Mouse (Mus musculus): ENCODE measurements around the gene Timeless.
A peak's percentile ranks its signal among the peaks of the same experiment; 100 is the strongest.

DNA sequence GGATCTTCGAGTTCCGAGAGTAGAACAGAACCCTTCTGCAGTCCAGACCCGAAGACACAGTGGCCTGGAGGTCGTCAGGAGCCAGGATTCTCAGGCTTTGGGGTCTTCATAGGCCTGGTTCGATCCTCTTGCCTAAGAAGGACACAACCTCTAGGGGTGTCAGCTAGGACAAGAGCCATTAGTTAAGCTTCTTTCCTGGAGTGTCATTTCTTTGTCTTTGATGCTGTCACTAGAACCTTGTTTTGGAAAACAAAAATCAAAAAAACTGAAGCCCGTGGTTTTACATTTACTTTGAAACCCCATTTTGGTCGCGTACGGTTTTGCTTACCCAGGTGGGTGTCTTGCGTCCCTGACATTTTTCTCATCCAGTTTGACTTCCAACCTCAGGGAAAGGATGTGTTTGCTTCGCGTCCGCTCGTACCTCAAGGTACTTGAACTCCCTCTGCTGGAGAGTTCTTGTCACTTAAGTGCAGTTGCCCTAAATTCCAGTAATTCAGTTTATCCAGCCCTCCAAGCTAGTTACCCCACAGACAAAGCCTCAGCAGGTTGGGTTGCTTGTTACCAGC lies 638 bp downstream of the Timeless start:
- TF ChIP-seq CTCF (IDR thresholded peaks at IDR 0.05; ENCODE audit: borderline replicate concordance, insufficient read depth, low read depth, low read length) (peak; percentile 77), POLR2A (IDR thresholded peaks at IDR 0.05; ENCODE audit: borderline replicate concordance, insufficient read depth, low read length) (no peak)

Measured in cerebellum, adult 2 months (tissue).